Mouse (Mus musculus): ENCODE measurements around the gene Phrf1.

Phrf1 gene

DNA sequence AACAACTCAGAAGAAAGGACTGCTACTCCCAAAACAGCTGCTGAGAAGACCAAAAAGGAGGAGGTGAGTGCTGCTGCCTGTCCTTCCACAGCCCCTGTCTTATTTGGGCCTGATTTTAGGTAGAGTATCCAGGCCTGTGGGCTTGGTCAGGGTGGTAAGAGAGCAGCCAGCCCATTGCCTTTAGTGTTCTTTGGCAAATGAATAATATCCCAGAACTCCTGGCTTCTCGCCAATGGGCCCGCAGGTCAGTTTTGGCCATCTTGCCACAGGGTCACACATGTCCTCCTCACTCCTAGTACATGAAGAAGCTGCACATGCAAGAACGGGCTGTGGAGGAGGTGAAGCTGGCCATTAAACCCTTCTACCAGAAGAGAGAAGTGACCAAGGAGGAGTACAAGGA, 32.9 kb downstream of the Phrf1 start:
- DNase-seq = no peak

DNA sequence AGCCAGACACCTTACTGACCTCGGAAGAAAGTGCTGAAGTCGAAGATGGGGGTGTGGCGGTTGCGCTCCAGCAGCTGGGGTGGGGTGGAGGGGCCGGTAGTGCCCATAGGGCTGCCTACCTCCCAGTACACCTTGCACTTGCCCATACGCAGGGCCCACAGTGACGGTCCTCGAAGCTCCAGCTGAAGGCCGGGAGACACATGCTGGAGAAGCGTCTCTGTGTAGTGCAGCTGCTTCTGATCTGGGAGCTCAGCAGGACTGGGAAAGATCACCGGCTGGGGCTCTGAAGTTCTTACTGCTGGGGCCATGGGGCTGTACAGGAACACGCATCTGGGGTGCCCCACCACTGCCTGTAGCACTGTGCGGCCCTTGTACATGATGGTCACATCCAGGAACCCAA, 35.1 kb downstream of the Phrf1 start:
- no peak for DNase-seq

DNA sequence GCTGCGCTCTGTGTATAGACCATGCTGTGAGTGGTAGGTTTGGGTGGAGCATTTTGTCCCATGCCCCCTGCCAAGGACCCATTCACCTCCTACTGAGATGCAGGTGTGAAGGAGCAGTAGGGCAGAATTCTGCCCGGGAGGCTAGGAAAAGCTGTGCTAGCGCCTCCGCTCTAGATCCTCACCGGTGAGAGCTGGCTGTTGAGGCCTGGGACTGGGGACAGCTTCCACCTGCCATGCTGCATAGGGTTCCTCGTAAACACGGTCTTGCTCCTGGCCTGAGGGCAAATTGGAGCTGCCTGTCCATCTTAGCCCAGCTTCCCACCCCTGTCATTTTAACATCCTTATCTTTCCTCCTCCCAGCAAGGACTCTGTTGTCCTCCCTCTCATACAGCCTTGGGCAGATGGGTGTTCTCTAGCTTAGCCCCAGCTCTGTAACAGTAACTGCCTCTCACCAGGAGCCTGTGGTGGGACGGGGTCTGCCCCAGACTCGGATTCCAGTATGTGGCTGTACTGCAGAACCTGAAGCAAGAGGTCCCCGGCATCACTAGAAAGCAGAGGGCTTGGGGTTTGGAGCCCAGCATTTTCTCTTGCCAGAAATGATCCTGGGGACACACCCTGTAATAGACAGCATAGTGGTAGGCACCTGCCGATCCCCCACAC, 35.6 kb downstream of the Phrf1 start:
- DNase-seq = no peak

- DNase-seq = no peak
Observed at GRCm38 (mm10) chr7:141264761-141265410, 36.3 kb downstream of the Phrf1 start.

GRCm38 (mm10) chr7:141265411-141265738, 36.8 kb downstream of the Phrf1 start:
- no peak for DNase-seq

GRCm38 (mm10) chr7:141265739-141266561, 37.4 kb downstream of the Phrf1 start, which contains the start of gene Irf7:
Gene Irf7 (minus strand): TSS chr7:141266481.
- DNase-seq = no peak

DNA sequence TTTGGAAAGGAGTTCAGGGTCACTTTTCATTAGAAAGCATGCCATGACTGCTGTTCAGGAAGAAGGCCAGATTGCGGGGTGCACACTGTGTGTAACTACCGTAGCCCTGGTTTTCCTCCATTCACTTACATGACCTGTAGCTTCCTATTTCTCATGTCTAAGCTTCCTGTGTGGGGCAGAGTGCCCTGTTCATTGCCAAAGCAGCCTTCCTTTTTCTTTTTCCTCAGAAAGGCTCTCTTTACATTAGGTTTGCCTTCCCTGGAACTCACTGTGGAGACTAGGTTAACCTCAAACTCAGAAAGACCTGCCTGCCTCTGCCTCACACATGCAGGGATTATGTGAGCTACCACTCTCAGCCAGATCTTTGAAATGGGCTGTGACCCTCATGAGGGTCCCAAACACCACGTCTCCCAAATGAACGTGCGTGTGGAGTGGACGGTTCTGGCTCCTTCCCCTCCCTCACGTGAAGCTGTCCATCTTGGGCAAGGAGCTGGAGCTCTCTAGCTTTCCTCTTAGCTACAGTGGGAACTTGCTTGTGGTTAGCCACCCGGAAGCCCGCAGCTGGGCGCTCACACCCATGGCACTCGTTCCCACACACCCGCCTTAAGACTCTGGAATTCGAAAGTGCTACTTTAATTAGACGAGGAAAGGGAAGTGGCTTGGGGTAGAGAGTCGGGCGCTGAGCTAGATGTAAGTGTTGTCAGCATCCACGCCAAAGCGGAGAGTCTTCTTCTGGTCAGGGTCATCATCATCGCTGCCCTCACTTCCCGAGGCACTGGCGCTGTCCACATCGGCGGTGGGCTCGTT, 40.1 kb downstream of the Phrf1 start:
- no peak for DNase-seq

GRCm38 (mm10) chr7:141269273-141269545, 40.6 kb downstream of the Phrf1 start:
- no peak for DNase-seq

- DNase-seq = no peak
Observed at GRCm38 (mm10) chr7:141270631-141271030, 42.0 kb downstream of the Phrf1 start.

DNA sequence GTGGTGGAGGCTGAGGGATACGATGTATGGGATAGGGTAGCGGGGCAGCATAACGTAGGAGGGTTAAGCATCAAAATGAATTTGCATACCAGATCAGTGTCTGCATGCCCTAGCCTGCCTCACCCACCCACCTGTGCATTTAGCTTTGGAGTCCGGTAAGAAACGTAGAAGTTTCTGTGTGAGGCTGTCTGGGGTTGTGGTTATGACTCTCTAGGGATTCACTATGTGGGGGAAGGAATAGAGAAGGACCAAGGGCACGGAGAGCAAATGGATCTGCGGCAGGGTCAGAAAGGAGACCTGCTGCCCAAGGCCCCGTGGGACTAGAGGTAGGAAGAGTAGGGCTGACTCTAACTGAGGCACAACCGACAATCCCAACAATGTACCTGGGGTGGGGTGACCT, 46.8 kb downstream of the Phrf1 start:
- no peak for DNase-seq

GRCm38 (mm10) chr7:141276546-141276945, 48.0 kb downstream of the Phrf1 start, which contains the start of gene Cdhr5:
Gene Cdhr5 (minus strand): TSS chr7:141276786.
- no peak for DNase-seq

GRCm38 (mm10) chr7:141277701-141278678, 49.4 kb downstream of the Phrf1 start:
- no peak for DNase-seq

DNA sequence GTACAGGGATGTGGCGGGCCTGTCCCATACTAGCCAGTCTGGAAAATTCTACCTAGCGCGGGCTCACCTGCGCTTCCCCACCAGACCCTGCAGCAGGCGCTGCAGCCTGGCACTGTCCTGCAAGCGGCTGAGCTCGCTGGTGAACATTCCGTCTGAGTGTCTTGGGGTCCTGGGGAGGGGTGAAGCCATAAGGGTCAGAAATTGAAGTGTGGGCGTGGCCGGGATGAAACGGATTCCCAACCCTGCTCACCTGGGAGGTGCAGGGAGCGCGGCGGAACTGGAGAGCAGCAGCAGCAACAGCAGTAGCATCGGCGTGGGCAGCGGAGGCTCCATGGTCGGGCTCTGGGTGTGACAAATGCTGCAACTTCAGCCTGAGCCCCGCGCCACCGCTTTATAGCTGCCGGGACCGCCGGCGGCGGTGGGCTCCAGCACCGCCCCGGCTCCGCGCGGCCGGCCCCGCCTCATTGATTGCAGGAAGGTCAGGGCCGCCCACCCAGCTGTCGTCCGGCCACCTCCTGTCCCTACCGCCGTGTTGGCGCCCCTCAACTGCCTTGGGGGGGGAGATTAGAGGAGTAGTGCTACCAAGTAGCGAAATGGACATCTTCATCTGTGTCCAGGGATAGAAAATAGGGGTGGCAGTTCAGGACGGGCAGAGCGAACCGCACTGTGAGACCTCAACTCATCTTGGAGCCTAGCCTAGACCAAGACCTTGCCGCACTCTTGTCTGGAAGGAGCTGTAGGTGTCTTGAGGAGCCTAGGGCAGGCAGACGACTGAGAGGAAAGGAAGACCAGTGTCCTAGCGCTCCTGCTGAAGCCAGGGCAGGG, 50.4 kb downstream of the Phrf1 start, which contains the start of gene Sct:
TSS of gene Sct (minus strand) at position 368 of the 825 bp plus-strand sequence.
- DNase-seq = no peak

DNA sequence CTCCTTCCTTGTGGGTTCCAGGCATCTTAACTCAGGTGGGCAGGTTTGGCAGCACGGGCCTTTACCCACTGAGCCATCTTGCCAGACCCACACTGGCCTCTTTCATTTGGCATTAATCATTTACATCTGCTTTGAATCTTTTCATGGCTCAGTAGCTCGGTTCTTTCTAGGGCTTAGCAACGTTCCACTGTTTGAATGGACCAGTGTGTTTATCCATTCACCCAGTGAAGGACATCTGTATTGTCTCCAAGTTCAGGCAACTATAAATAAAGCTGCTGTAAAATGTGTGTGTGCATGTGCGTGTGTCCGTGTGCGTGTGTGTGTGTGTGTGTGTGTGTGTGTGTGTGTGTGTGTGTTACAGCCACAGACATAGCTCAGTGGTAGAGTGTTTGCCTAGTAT, 52.9 kb downstream of the Phrf1 start:
- DNase-seq = no peak

GRCm38 (mm10) chr7:141282756-141283155, 54.2 kb downstream of the Phrf1 start:
- DNase-seq = no peak

GRCm38 (mm10) chr7:141288042-141288441, 59.5 kb downstream of the Phrf1 start:
- DNase-seq = no peak

DNA sequence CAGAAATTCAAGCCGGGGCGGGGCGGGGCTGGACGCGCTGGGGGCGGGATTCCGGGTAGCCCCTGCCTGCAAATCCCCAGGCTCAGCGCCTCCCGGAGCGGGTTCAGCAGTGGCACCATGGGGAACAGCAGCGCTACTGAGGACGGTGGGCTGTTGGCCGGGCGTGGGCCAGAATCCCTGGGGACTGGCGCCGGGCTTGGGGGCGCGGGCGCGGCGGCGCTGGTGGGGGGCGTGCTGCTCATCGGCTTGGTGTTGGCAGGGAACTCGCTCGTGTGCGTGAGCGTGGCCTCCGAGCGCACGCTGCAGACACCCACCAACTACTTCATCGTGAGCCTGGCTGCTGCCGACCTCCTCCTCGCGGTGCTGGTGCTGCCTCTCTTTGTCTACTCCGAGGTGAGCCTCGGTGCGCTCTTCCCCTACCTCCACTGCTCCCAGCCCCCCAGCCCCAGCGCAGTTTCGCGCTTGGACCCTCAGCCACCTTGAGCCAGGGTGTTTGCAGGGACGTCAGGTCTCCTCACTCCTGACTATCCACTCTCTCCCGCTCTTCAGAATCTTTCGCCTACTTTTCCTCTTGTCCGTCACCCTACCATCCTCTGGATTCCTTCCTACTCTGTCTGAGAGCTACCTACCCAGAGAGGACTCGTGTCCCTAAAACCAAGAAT, 63.5 kb downstream of the Phrf1 start, which contains the start of gene Drd4:
TSS of gene Drd4 (plus strand) at position 86 of the 662 bp plus-strand sequence.
- no peak for DNase-seq

- no peak for DNase-seq
Observed at GRCm38 (mm10) chr7:141292583-141293388, 64.2 kb downstream of the Phrf1 start.

GRCm38 (mm10) chr7:141293852-141294471, 65.4 kb downstream of the Phrf1 start:
- no peak for DNase-seq

Measured in layer of hippocampus, adult 9-11 months (tissue).